Mouse (Mus musculus) ES-E14 (cell line): ENCODE data around the gene Rab1a. TPM values are rescaled to one million over a fixed set of nuclear protein-coding genes. Genes with fewer than 3 reads are reported as not detected.

Experiments
- DNase-seq: peaks from one replicate; pipeline ENCODE4 v3.0.0-alpha.2; 2013; ENCODE audit warnings: low read depth, low spot score
- H3K27ac ChIP-seq: 2 replicates; pipeline ENCODE4 v1.5.1; 2012; ENCODE audit warnings: low read depth, mild to moderate bottlenecking, low read length, moderate library complexity, mixed read lengths; ENCODE audit not compliant: poor library complexity, insufficient read depth, severe bottlenecking
- H3K36me3 ChIP-seq: 2 replicates; pipeline ENCODE4 v1.6.1; 2012; ENCODE audit warnings: mild to moderate bottlenecking, low read length, moderate library complexity, mixed read lengths; ENCODE audit not compliant: control insufficient read depth, poor library complexity, insufficient read depth, severe bottlenecking
- H3K4me1 ChIP-seq, 2 experiments: fragments of 150-350 bp in 1 of 2; sonication (generic) in 1 of 2; 2 replicates each; pipeline ENCODE4 v1.6.1; 2012; ENCODE audit warnings: low read length in 2 of 2, mild to moderate bottlenecking in 1 of 2, mixed read lengths in 1 of 2; ENCODE audit not compliant: control insufficient read depth in 2 of 2, insufficient read depth in 2 of 2, poor library complexity in 1 of 2
- H3K4me3 ChIP-seq, 2 experiments: fragments of 150-350 bp in 1 of 2; sonication (generic) in 1 of 2; 2 replicates each; pipeline ENCODE4 v1.5.1; 2012; ENCODE audit warnings: low read length in 2 of 2, low read depth in 1 of 2, mild to moderate bottlenecking in 1 of 2, mixed read lengths in 1 of 2; ENCODE audit not compliant: insufficient read depth in 1 of 2, poor library complexity in 1 of 2, severe bottlenecking in 1 of 2
- H3K9ac ChIP-seq: 2 replicates; pipeline ENCODE4 v1.6.1; 2012; ENCODE audit warnings: low read depth, mild to moderate bottlenecking, low read length, mixed read lengths; ENCODE audit not compliant: poor library complexity, insufficient read depth, severe bottlenecking
- H3K9me3 ChIP-seq: fragments of 150-350 bp; sonication (generic); 2 replicates; pipeline ENCODE4 v1.6.1; 2012; ENCODE audit warnings: low read depth, mild to moderate bottlenecking, low read length; ENCODE audit not compliant: control insufficient read depth, insufficient read depth
- CHD2 ChIP-seq: IDR thresholded peaks from 2 replicates; pipeline ENCODE4 v1.6.1; 2014; ENCODE audit warnings: mild to moderate bottlenecking, low read depth, low read length, inconsistent platforms
- HCFC1 ChIP-seq: IDR thresholded peaks from 2 replicates; pipeline ENCODE4 v1.6.1; 2012; ENCODE audit warnings: low read length, inconsistent platforms, borderline replicate concordance; ENCODE audit not compliant: insufficient read depth
- MAFK ChIP-seq: IDR thresholded peaks from 2 replicates; pipeline ENCODE4 v1.6.1; 2014; ENCODE audit warnings: mild to moderate bottlenecking, low read depth, low read length, inconsistent platforms; ENCODE audit not compliant: insufficient read depth
- ZC3H11A ChIP-seq: IDR thresholded peaks from 2 replicates; pipeline ENCODE4 v1.6.1; 2012; ENCODE audit warnings: low read depth, mild to moderate bottlenecking, inconsistent platforms, low read length, borderline replicate concordance
- ZNF384 ChIP-seq: IDR thresholded peaks from 2 replicates; pipeline ENCODE4 v1.6.1; 2012; ENCODE audit warnings: low read depth, low read length, inconsistent platforms
- in situ Hi-C, 2 experiments: fragments of 600-800 bp; cut with MboI; formaldehyde crosslinking; loops; one replicate each; pipeline ENCODE4 v1.15.1; 2025; ENCODE audit warnings: low sequenced_read_pairs in 2 of 2, inconsistent platforms in 1 of 2; ENCODE audit not compliant: unreplicated experiment in 2 of 2
- total RNA-seq: library from RNA; depleted of rRNA; stranded (reverse); fragments of 300-350 nt; gene quantifications from 2 replicates; pipeline ENCODE4 v1.2.3, GENCODE M21; 2012

Rab1a gene
- total RNA-seq, 1 experiment: 122 TPM

DNA sequence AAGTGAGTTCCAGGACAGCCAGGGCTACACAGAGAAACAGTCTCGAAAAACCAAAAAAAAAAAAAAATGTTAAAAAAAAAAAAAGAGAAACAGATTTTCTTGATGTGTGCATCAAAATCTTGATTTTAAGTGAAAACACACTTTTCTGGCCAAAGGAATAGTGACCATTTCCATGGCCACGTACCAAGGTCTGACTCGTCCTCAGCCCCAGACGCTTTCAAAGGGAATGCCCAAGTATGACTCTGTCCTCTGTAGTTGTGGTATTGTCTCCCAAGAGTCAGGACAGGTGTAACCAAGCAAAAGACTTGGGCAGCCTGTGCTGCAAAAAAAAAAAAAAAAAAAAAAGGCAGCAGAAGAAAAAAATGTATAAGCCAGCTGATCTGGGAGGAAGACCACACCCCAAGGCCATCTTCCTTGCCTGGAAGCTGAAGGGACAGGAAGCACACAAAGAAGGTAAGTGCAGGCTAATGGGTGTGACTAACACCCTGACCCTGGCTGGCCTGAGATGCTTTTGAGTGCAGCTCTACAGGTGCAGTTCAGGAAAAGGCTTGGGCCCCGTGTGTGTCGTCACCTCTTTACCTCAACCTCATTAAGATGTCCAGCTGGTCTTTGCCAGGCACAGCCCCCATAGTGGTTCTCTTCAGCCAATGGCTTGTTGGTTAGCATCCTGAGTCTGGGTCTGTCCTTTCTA, 41.3 kb downstream of the Rab1a start:
- no peak for DNase-seq
- peaks cover 52% of the 10 kb centered on the region for H3K36me3 ChIP-seq
- no peak for TF ChIP-seq HCFC1
- TF ChIP-seq ZNF384: peak; percentile 85
- H3K27ac ChIP-seq: peak overlapping the region; percentile 41; the same call in 1 of the 2 replicates
- no peaks in the 10 kb centered on the region for H3K9me3 ChIP-seq
- H3K9ac ChIP-seq: no peak overlapping the region
- in situ Hi-C loops: no loop called here
- no peak overlapping the region for H3K4me3 ChIP-seq
- H3K4me1 ChIP-seq: peaks cover 16 to 30% of the 10 kb centered on the region in 2 experiments

DNA sequence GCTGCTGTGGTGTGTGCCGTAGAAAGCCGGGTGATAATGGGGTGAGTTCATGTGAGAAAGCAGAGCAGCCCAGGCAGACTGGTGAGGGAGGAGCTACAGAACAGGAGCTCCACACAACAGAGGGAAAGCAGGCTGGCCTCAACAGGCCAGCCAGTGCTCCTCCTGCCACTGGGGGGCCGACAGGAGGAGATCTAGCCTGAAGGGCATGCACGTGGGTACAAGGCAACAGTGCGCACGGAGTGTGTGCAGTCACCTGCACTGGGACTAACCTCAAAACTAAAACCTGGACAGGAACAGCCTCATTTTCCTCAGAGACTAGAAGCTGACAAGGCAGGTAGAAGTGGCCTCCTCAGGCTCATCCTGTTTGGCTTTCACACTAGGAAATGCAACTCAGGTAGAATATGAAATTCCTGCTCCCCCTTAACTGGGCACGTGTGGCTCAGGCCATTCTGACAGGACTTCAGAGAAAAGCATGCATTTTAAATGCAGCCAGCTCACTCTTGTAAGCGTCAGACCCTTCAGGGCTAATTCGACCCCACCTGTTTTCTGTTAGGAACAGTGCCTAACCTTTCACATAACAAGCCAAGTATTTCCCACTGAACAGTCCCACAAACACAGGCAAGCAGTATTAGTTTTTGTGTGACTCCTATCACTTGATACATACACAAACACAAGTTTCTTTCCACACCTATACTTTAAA, 42.1 kb downstream of the Rab1a start:
- in situ Hi-C loops: no loop called here
- no peak overlapping the region for H3K9ac ChIP-seq
- no peak for TF ChIP-seq HCFC1
- TF ChIP-seq MAFK: no peak
- TF ChIP-seq ZC3H11A: no peak
- no peak for TF ChIP-seq ZNF384
- no peak for TF ChIP-seq CHD2
- peak overlapping the region; percentile 41 for H3K27ac ChIP-seq
- H3K4me1 ChIP-seq: peaks cover 19 to 27% of the 10 kb centered on the region in 2 experiments
- no peak for DNase-seq
- no peak overlapping the region for H3K4me3 ChIP-seq
- H3K9me3 ChIP-seq: no peaks in the 10 kb centered on the region
- H3K36me3 ChIP-seq: peaks cover 49% of the 10 kb centered on the region

DNA sequence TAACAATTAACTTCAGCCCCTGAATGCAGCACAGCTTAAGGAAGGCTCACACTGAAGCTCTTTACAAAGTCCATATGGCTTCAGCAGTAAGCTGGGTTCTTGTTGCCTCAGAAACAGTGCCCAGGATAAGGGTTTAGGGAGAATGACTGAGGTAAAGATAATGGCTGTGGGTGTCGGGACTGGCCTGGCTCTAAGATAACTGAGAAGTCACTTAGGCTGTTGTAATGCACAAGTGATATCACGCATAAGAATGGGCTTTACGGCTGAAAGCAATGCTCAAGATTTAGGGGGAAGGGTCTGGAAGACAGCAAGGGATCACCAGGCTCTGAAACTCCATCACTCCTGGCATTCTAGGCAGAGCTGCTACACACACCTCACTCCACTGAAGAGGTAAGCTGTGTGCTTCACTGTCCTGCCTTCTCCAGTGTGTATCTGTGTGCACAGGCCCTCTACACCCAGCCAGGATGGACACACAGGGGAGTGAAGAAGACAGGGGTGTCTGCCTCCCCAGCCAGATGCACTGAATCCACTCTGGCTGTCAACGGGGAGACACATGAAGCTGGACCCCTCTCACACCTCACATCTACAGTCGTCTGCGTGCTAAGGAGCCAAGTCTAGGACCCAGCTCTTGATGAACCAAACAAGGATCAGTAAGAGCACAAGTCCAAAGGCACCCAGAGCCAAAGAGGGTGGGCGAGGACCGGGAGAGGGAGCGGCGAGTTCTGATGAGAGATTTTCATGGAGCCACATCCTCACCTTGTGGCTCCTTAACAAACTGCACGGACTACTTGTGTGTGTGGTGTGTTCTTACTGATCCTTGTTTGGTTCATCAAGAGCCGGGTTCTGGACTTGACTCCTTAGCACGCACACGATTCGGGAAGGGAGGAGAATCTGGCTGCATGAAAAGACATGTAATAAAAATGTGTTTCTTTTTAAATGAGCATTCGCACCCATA, 43.4 kb downstream of the Rab1a start:
- in situ Hi-C loops: no loop called here
- TF ChIP-seq CHD2 (no peak), ZC3H11A (peak; percentile 44; the same call in 1 of the 2 replicates)
- no peak for DNase-seq
- Histone ChIP-seq H3K9ac (peak overlapping the region; percentile 21; the same call in 1 of the 2 replicates), H3K36me3 (peaks cover 37% of the 10 kb centered on the region), H3K4me3 (peak overlapping the region in 1 of 2 experiments; percentile 5; a peak in 1 of 4 replicates), H3K27ac (peak overlapping the region; percentile 66), H3K9me3 (no peaks in the 10 kb centered on the region), H3K4me1 (peaks cover 19 to 25% of the 10 kb centered on the region in 2 experiments)

DNA sequence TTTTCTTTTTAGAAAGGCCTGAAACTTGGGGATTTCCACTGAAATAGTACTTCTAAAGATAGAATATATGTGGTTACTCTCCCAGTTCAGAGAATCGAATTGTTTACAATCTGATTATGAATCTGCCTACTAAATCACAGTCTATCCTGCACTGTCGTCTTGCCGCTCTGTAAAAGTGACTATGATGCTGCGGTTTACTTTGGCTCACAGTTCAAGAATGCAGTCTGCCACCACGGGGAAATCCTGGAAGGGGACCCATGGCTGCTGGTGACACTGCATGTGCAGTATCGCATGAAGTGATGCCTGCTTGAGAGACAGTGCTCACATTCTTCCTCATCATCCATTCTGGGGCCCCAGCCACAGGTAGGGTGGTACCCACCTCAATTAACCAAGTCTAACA, 44.1 kb downstream of the Rab1a start:
- H3K4me1 ChIP-seq: peaks cover 19 to 23% of the 10 kb centered on the region in 2 experiments

More for the DNA sequence above, 44.1 kb downstream of the Rab1a start:
- H3K36me3 ChIP-seq: peaks cover 30% of the 10 kb centered on the region
- in situ Hi-C loops: no loop called here
- TF ChIP-seq ZC3H11A (no peak), CHD2 (no peak), ZNF384 (no peak), MAFK (no peak), HCFC1 (no peak)
- H3K27ac ChIP-seq: no peak overlapping the region
- no peaks in the 10 kb centered on the region for H3K9me3 ChIP-seq
- H3K9ac ChIP-seq: no peak overlapping the region
- no peak overlapping the region for H3K4me3 ChIP-seq
- DNase-seq: no peak
